Mouse (Mus musculus): Measurements from ENCODE around the gene Plaur. TPM values are rescaled to one million over a fixed set of nuclear protein-coding genes. Genes with fewer than 3 reads are reported as not detected.

Gene Plaur
- 10.6 and 11.6 TPM in 2 replicates for polyA plus RNA-seq (2012; rRNA removed)

GRCm38 (mm10) chr7:24462388-24463319 is at the start of gene Plaur:
Gene Plaur (plus strand): TSS chr7:24462484.
- 1% methylated on average over 27 of the region's 27 CpGs for WGBS
- peak; percentile 51 for DNase-seq (ENCODE audit: low read depth, low spot score)

- no peak for DNase-seq (ENCODE audit: low read depth, low spot score)
Measured at GRCm38 (mm10) chr7:24413630-24414029, 48.7 kb upstream of the Plaur start.

GRCm38 (mm10) chr7:24415261-24415660 is 47.0 kb upstream of the Plaur start:
- no peak for DNase-seq (ENCODE audit: low read depth, low spot score)
- 82% methylated on average over 7 of the region's 7 CpGs for WGBS

More at GRCm38 (mm10) chr7:24413630-24414029, 48.7 kb upstream of the Plaur start:
- WGBS, result 42% methylated on average over 3 of the region's 3 CpGs

- DNase-seq (ENCODE audit: low read depth, low spot score), result no peak
- WGBS, result 91% methylated on average over 8 of the region's 8 CpGs
Measured at GRCm38 (mm10) chr7:24419579-24419978, 42.7 kb upstream of the Plaur start.

GRCm38 (mm10) chr7:24421648-24422047 is 40.6 kb upstream of the Plaur start:
- WGBS, result 80% methylated on average over 7 of the region's 7 CpGs

GRCm38 (mm10) chr7:24422251-24422650 is 40.0 kb upstream of the Plaur start:
- DNase-seq (ENCODE audit: low read depth, low spot score), result no peak
- 82% methylated on average over 8 of the region's 8 CpGs for WGBS

More at GRCm38 (mm10) chr7:24421648-24422047, 40.6 kb upstream of the Plaur start:
- no peak for DNase-seq (ENCODE audit: low read depth, low spot score)

- DNase-seq (ENCODE audit: low read depth, low spot score), result no peak
- WGBS, result 40% methylated on average over 15 of the region's 15 CpGs
Measured at GRCm38 (mm10) chr7:24423107-24423763, 39.0 kb upstream of the Plaur start.

GRCm38 (mm10) chr7:24423956-24424732 is 38.1 kb upstream of the Plaur start:
- 49% methylated on average over 12 of the region's 12 CpGs for WGBS
- DNase-seq (ENCODE audit: low read depth, low spot score), result no peak

- WGBS, result 83% methylated on average over 9 of the region's 9 CpGs
- DNase-seq (ENCODE audit: low read depth, low spot score), result no peak
Measured at GRCm38 (mm10) chr7:24425919-24426318, 36.4 kb upstream of the Plaur start.

GRCm38 (mm10) chr7:24427168-24427567 is 35.1 kb upstream of the Plaur start:
- WGBS, result 95% methylated on average over 8 of the region's 8 CpGs

GRCm38 (mm10) chr7:24428725-24429124 is 33.6 kb upstream of the Plaur start:
- WGBS, result 91% methylated on average over 5 of the region's 5 CpGs
- DNase-seq (ENCODE audit: low read depth, low spot score), result no peak

More at GRCm38 (mm10) chr7:24427168-24427567, 35.1 kb upstream of the Plaur start:
- DNase-seq (ENCODE audit: low read depth, low spot score), result no peak

- 32% methylated on average over 16 of the region's 16 CpGs for WGBS
- no peak for DNase-seq (ENCODE audit: low read depth, low spot score)
Measured at GRCm38 (mm10) chr7:24429413-24430112, 32.7 kb upstream of the Plaur start.

- no peak for DNase-seq (ENCODE audit: low read depth, low spot score)
- 86% methylated on average over 15 of the region's 15 CpGs for WGBS
Measured at GRCm38 (mm10) chr7:24430551-24431345, 31.5 kb upstream of the Plaur start.

- WGBS, result 26% methylated on average over 11 of the region's 11 CpGs
- DNase-seq (ENCODE audit: low read depth, low spot score), result no peak
Measured at GRCm38 (mm10) chr7:24431713-24432112, 30.6 kb upstream of the Plaur start.

- WGBS, result 90% methylated on average over 5 of the region's 5 CpGs
- DNase-seq (ENCODE audit: low read depth, low spot score), result no peak
Measured at GRCm38 (mm10) chr7:24435305-24435704, 27.0 kb upstream of the Plaur start.

- no peak for DNase-seq (ENCODE audit: low read depth, low spot score)
- 58% methylated on average over 10 of the region's 10 CpGs for WGBS
Measured at GRCm38 (mm10) chr7:24437981-24438380, 24.3 kb upstream of the Plaur start.

- DNase-seq (ENCODE audit: low read depth, low spot score), result no peak
- 70% methylated on average over 6 of the region's 6 CpGs for WGBS
Measured at GRCm38 (mm10) chr7:24439191-24439590, 23.1 kb upstream of the Plaur start.

- 36% methylated on average over 7 of the region's 7 CpGs for WGBS
- DNase-seq (ENCODE audit: low read depth, low spot score), result no peak
Measured at GRCm38 (mm10) chr7:24439891-24440290, 22.4 kb upstream of the Plaur start.

All from large intestine, adult 2 months (tissue).